Mouse (Mus musculus): ENCODE measurements around the gene Olfr1346. TPM values are rescaled to one million over a fixed set of nuclear protein-coding genes. Genes with fewer than 3 reads are reported as not detected.

Olfr1346 gene
- polyA plus RNA-seq (2014; fragmentation: Nextera tagmentation; extraction: Ambion mirVana) = not detected in 2 replicates

- Histone ChIP-seq H3K4me2 (ENCODE audit: low read length) (no peak within 1 kb of the TSS), H3K27ac (ENCODE audit: low read depth) (no peak within 1 kb of the TSS), H3K9me3 (ENCODE audit: control insufficient read depth, low read length) (no peaks in the 10 kb centered on the region), H3K9ac (ENCODE audit: low read length) (no peak within 1 kb of the TSS), H3K27me3 (replicated peaks; ENCODE audit: control insufficient read depth, insufficient read depth, low read length) (no peaks in the 10 kb centered on the region), H3K4me1 (replicated peaks; ENCODE audit: control insufficient read depth, insufficient read depth, low read length) (no peaks in the 10 kb centered on the region), H3K4me3 (ENCODE audit: low read depth, low read length) (no peak within 1 kb of the TSS), H3K36me3 (ENCODE audit: control insufficient read depth, insufficient read depth, low read length) (no peaks in the 10 kb centered on the region)
- ATAC-seq (replicated peaks; ENCODE audit: low FRiP score, low TSS enrichment, low read depth) (no peak), DNase-seq (ENCODE audit: low spot score) (no peak)
Observed at GRCm38 (mm10) chr7:6466951-6467350, at the start of gene Olfr1346. Gene Olfr1346, plus strand, starts transcription at chr7:6467101.

GRCm38 (mm10) chr7:6419894-6420293, 47.0 kb upstream of the Olfr1346 start:
- no peak overlapping the region for H3K9ac ChIP-seq (ENCODE audit: low read length)
- no peak overlapping the region for H3K4me2 ChIP-seq (ENCODE audit: low read length)
- no peak for ATAC-seq (replicated peaks; ENCODE audit: low FRiP score, low TSS enrichment, low read depth)
- no peaks in the 10 kb centered on the region for H3K9me3 ChIP-seq (ENCODE audit: control insufficient read depth, low read length)
- H3K27ac ChIP-seq (ENCODE audit: low read depth) = no peak overlapping the region
- no peaks in the 10 kb centered on the region for H3K27me3 ChIP-seq (replicated peaks; ENCODE audit: control insufficient read depth, insufficient read depth, low read length)
- DNase-seq (ENCODE audit: low spot score) = no peak
- H3K4me1 ChIP-seq (replicated peaks; ENCODE audit: control insufficient read depth, insufficient read depth, low read length) = no peaks in the 10 kb centered on the region
- no peaks in the 10 kb centered on the region for H3K36me3 ChIP-seq (ENCODE audit: control insufficient read depth, insufficient read depth, low read length)
- no peak overlapping the region for H3K4me3 ChIP-seq (ENCODE audit: low read depth, low read length)
- 72% methylated on average over 6 of the region's 6 CpGs for WGBS

GRCm38 (mm10) chr7:6429381-6429780, 37.5 kb upstream of the Olfr1346 start:
- WGBS = 88% methylated on average over 3 of the region's 3 CpGs
- no peaks in the 10 kb centered on the region for H3K9me3 ChIP-seq (ENCODE audit: control insufficient read depth, low read length)
- H3K4me2 ChIP-seq (ENCODE audit: low read length) = no peak overlapping the region
- ATAC-seq (replicated peaks; ENCODE audit: low FRiP score, low TSS enrichment, low read depth) (no peak), DNase-seq (ENCODE audit: low spot score) (no peak)
- no peaks in the 10 kb centered on the region for H3K4me1 ChIP-seq (replicated peaks; ENCODE audit: control insufficient read depth, insufficient read depth, low read length)
- H3K4me3 ChIP-seq (ENCODE audit: low read depth, low read length) = no peak overlapping the region
- H3K27ac ChIP-seq (ENCODE audit: low read depth) = no peak overlapping the region
- H3K9ac ChIP-seq (ENCODE audit: low read length) = no peak overlapping the region
- H3K36me3 ChIP-seq (ENCODE audit: control insufficient read depth, insufficient read depth, low read length) = no peaks in the 10 kb centered on the region
- no peaks in the 10 kb centered on the region for H3K27me3 ChIP-seq (replicated peaks; ENCODE audit: control insufficient read depth, insufficient read depth, low read length)

- no peaks in the 10 kb centered on the region for H3K36me3 ChIP-seq (ENCODE audit: control insufficient read depth, insufficient read depth, low read length)
- no peak overlapping the region for H3K4me2 ChIP-seq (ENCODE audit: low read length)
- no peaks in the 10 kb centered on the region for H3K27me3 ChIP-seq (replicated peaks; ENCODE audit: control insufficient read depth, insufficient read depth, low read length)
- no peak overlapping the region for H3K9ac ChIP-seq (ENCODE audit: low read length)
- no peaks in the 10 kb centered on the region for H3K4me1 ChIP-seq (replicated peaks; ENCODE audit: control insufficient read depth, insufficient read depth, low read length)
- H3K4me3 ChIP-seq (ENCODE audit: low read depth, low read length) = no peak overlapping the region
- H3K9me3 ChIP-seq (ENCODE audit: control insufficient read depth, low read length) = no peaks in the 10 kb centered on the region
- ATAC-seq (replicated peaks; ENCODE audit: low FRiP score, low TSS enrichment, low read depth) (no peak), DNase-seq (ENCODE audit: low spot score) (peak; percentile 64)
- no peak overlapping the region for H3K27ac ChIP-seq (ENCODE audit: low read depth)
- 46% methylated on average over 2 of the region's 2 CpGs for WGBS
Observed at GRCm38 (mm10) chr7:6430342-6430741, 36.6 kb upstream of the Olfr1346 start.

DNA sequence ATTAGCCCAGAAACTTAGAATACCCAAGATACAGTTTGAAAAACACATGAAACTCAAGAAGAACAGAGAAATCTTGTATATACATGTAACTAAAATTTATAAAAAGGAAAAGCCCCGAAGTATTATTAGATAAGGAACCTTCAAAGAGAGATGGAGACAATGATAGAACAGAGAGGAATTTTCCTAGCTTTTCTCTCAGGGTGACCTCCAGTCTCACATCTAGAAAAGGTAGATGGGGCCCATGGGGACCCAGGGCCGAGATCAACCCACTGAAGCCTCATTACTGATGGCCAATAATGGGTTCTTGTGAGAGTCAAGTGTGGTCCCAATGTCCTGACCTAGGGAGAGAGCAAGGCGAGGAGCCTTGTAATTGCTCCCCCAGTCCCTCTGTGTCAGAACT, 28.5 kb upstream of the Olfr1346 start, which contains the start of gene Olfr1344:
Gene Olfr1344, plus strand, starts transcription at position 301 of the 400 bp plus-strand sequence.
- H3K36me3 ChIP-seq (ENCODE audit: control insufficient read depth, insufficient read depth, low read length) = no peaks in the 10 kb centered on the region
- ATAC-seq (replicated peaks; ENCODE audit: low FRiP score, low TSS enrichment, low read depth) (no peak), DNase-seq (ENCODE audit: low spot score) (no peak)
- H3K9me3 ChIP-seq (ENCODE audit: control insufficient read depth, low read length) = no peaks in the 10 kb centered on the region
- no peak within 1 kb of the TSS for H3K4me2 ChIP-seq (ENCODE audit: low read length)
- no peaks in the 10 kb centered on the region for H3K4me1 ChIP-seq (replicated peaks; ENCODE audit: control insufficient read depth, insufficient read depth, low read length)
- H3K27ac ChIP-seq (ENCODE audit: low read depth) = no peak within 1 kb of the TSS
- H3K27me3 ChIP-seq (replicated peaks; ENCODE audit: control insufficient read depth, insufficient read depth, low read length) = no peaks in the 10 kb centered on the region
- no peak within 1 kb of the TSS for H3K9ac ChIP-seq (ENCODE audit: low read length)
- H3K4me3 ChIP-seq (ENCODE audit: low read depth, low read length) = no peak within 1 kb of the TSS
- WGBS = 78% methylated on average over 3 of the region's 3 CpGs

DNA sequence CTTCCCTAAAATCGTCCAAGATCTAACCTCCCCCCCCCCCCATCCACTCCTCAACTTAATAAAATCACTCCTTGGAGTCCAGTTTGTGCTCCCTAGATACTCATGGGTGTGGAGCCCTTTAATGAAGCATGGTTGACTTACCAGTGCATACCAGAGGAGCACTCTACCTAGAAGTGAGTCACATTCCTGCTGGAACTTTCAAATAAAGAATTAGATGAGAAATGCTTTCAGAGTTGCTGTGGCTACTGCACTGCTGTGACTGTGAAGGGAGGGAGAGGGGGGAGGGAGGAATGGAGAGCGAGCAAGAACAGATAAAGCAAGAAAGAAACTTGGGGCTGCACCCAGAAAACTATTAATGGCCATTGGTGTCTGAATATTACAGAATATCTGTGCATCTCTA, 25.7 kb upstream of the Olfr1346 start:
- Histone ChIP-seq H3K4me2 (ENCODE audit: low read length) (no peak overlapping the region), H3K4me1 (replicated peaks; ENCODE audit: control insufficient read depth, insufficient read depth, low read length) (no peaks in the 10 kb centered on the region), H3K36me3 (ENCODE audit: control insufficient read depth, insufficient read depth, low read length) (no peaks in the 10 kb centered on the region), H3K27ac (ENCODE audit: low read depth) (no peak overlapping the region), H3K9ac (ENCODE audit: low read length) (no peak overlapping the region), H3K9me3 (ENCODE audit: control insufficient read depth, low read length) (no peaks in the 10 kb centered on the region), H3K4me3 (ENCODE audit: low read depth, low read length) (no peak overlapping the region), H3K27me3 (replicated peaks; ENCODE audit: control insufficient read depth, insufficient read depth, low read length) (no peaks in the 10 kb centered on the region)
- DNase-seq (ENCODE audit: low spot score) (no peak), ATAC-seq (replicated peaks; ENCODE audit: low FRiP score, low TSS enrichment, low read depth) (no peak)
- WGBS = 68% methylated on average over 2 of the region's 2 CpGs

DNA sequence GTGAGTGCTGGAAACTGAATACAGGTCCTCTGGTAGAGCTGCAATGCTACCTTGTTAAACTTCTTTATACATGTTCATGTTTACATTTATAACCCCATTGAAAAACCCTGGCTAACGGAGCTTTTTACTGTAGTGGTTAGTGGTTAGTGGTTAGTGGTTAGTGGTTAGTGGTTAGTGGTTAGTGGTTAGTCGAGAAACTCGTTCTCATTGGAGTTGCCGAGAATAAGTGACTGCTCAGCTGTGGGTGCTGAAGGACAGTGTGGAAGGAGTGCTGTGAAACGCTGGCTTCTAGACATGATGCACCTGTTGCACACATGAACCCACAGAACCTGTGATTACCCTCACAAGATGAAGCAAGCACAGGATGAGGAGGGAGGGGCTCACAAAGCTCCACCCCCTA, 19.1 kb upstream of the Olfr1346 start:
- Histone ChIP-seq H3K36me3 (ENCODE audit: control insufficient read depth, insufficient read depth, low read length) (no peaks in the 10 kb centered on the region), H3K27me3 (replicated peaks; ENCODE audit: control insufficient read depth, insufficient read depth, low read length) (no peaks in the 10 kb centered on the region), H3K9ac (ENCODE audit: low read length) (no peak overlapping the region), H3K4me3 (ENCODE audit: low read depth, low read length) (no peak overlapping the region), H3K27ac (ENCODE audit: low read depth) (no peak overlapping the region), H3K4me1 (replicated peaks; ENCODE audit: control insufficient read depth, insufficient read depth, low read length) (no peaks in the 10 kb centered on the region), H3K9me3 (ENCODE audit: control insufficient read depth, low read length) (no peaks in the 10 kb centered on the region), H3K4me2 (ENCODE audit: low read length) (no peak overlapping the region)
- DNase-seq (ENCODE audit: low spot score) = no peak
- WGBS = 85% methylated on average over 5 of the region's 5 CpGs
- no peak for ATAC-seq (replicated peaks; ENCODE audit: low FRiP score, low TSS enrichment, low read depth)

GRCm38 (mm10) chr7:6455868-6456267, 11.0 kb upstream of the Olfr1346 start, which contains the start of gene Olfr1336:
Gene Olfr1336, plus strand, starts transcription at chr7:6456168.
- DNase-seq (ENCODE audit: low spot score) (no peak), ATAC-seq (replicated peaks; ENCODE audit: low FRiP score, low TSS enrichment, low read depth) (no peak)
- no peaks in the 10 kb centered on the region for H3K9me3 ChIP-seq (ENCODE audit: control insufficient read depth, low read length)
- no peaks in the 10 kb centered on the region for H3K36me3 ChIP-seq (ENCODE audit: control insufficient read depth, insufficient read depth, low read length)
- H3K27me3 ChIP-seq (replicated peaks; ENCODE audit: control insufficient read depth, insufficient read depth, low read length) = no peaks in the 10 kb centered on the region
- H3K27ac ChIP-seq (ENCODE audit: low read depth) = no peak within 1 kb of the TSS
- no peaks in the 10 kb centered on the region for H3K4me1 ChIP-seq (replicated peaks; ENCODE audit: control insufficient read depth, insufficient read depth, low read length)
- H3K4me2 ChIP-seq (ENCODE audit: low read length) = no peak within 1 kb of the TSS
- H3K9ac ChIP-seq (ENCODE audit: low read length) = no peak within 1 kb of the TSS
- no peak within 1 kb of the TSS for H3K4me3 ChIP-seq (ENCODE audit: low read depth, low read length)

DNA sequence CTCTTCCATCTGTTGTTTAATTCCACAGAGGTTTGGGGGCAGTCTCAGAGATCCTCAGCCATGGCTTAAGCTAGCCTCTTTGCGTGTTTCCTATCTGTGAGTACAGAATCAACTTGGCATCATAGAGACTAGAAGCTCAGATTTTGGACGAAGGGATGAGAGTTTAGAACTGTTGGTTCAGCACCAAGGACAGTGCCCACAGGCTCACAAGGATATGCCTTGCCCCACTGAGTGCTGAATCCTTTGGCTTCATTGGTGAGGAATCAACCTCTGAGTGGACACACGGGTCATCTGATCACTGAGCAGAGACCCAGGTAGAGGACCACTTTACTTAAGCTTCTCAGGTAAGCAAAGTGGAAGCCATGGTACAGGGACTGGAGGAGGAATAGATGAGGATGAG, 10.5 kb upstream of the Olfr1346 start:
- Histone ChIP-seq H3K36me3 (ENCODE audit: control insufficient read depth, insufficient read depth, low read length) (no peaks in the 10 kb centered on the region), H3K9me3 (ENCODE audit: control insufficient read depth, low read length) (no peaks in the 10 kb centered on the region), H3K27me3 (replicated peaks; ENCODE audit: control insufficient read depth, insufficient read depth, low read length) (no peaks in the 10 kb centered on the region), H3K9ac (ENCODE audit: low read length) (no peak overlapping the region), H3K27ac (ENCODE audit: low read depth) (no peak overlapping the region), H3K4me2 (ENCODE audit: low read length) (no peak overlapping the region), H3K4me1 (replicated peaks; ENCODE audit: control insufficient read depth, insufficient read depth, low read length) (no peaks in the 10 kb centered on the region), H3K4me3 (ENCODE audit: low read depth, low read length) (no peak overlapping the region)
- no peak for DNase-seq (ENCODE audit: low spot score)
- no peak for ATAC-seq (replicated peaks; ENCODE audit: low FRiP score, low TSS enrichment, low read depth)
- WGBS = 41% methylated on average over 3 of the region's 3 CpGs

Measured in intestine, embryonic 14.5 days (tissue).